ENCODE assay signal across 13 mouse cellular contexts in the genomic region with DNA sequence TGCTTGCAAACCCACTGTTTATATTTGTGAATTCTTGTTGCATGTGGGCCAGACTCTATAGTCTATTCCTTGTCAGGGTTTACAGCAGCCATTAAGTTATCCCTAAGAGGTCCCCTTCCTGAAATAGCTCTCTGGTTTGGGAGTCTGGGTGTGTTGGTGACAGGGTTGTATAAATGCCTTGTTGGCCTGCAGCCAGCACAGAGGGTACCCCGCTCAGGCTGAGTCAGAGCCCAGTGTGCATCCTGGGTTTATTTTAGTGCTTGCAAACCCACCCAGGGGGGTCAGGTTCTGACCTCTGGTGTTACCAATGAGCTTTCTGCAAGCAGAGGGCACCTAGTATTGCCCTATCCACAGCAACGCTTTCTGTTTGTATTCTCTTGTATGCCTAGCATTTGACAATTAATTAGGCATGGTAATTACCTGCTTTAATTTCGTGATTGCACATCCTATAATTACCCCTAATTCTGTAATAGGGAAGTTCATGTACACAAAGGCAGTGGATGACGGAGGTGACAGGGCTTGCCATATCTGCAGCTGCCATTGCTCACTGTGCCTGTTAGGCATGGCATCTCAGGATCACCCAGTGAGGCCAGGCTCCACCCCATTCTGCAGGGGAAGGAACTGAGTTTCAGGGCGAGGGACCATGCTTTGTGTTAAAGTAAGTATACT.
DNase-seq lines count a peak whose midpoint lies in the region; ATAC-seq and TF ChIP-seq lines count a peak whose summit lies in the region.
"Had no signal": no experiment of that assay in that cellular context is flagged by ENCODE, and none has a peak within 500 bp of the region (broad histone marks: within the 10 kb centered on the region; RNA-seq: fewer than 3 reads in every experiment).

No protein-coding gene starts in this region.

- H3K27me3 ChIP-seq in heart, embryonic 11.5 days (ENCODE audit: control insufficient read depth, insufficient read depth, low read length): no peaks in the 10 kb centered on the region
- no peaks in the 10 kb centered on the region for H3K27me3 ChIP-seq in forebrain, embryonic 14.5 days (replicated peaks; ENCODE audit: control insufficient read depth, insufficient read depth, low read length)

- ATAC-seq in heart, embryonic 11.5 days (replicated peaks; ENCODE audit: insufficient number of reproducible peaks, low FRiP score, low TSS enrichment): peak; percentile 76; the same call in 1 of the 2 replicates
- peak; percentile 73 for ATAC-seq in forebrain, embryonic 14.5 days

- WGBS in heart, embryonic 11.5 days (ENCODE audit: insufficient replicate concordance): 56% methylated on average over 5 of the region's 5 CpGs
- WGBS in forebrain, embryonic 14.5 days: 12% methylated on average over 5 of the region's 5 CpGs

- H3K36me3 ChIP-seq in heart, embryonic 11.5 days (ENCODE audit: control insufficient read depth, insufficient read depth, low read length): no peaks in the 10 kb centered on the region
- H3K36me3 ChIP-seq in forebrain, embryonic 14.5 days (ENCODE audit: control insufficient read depth, insufficient read depth, low read length): no peaks in the 10 kb centered on the region

- no peak for DNase-seq in heart, postnatal 14 days
- DNase-seq in left cerebral cortex, postnatal 4 days: peak; percentile 18
- DNase-seq in left cerebral cortex, adult 2 months (ENCODE audit: extremely low spot score in 1 of 2, low spot score in 2 of 2): no peak
- peak; percentile 46 for DNase-seq in NIH3T3 (ENCODE audit: low read depth)
- DNase-seq in forebrain, embryonic 14.5 days (ENCODE audit: low spot score): peak; percentile 61
- DNase-seq in frontal cortex, postnatal 36 days (ENCODE audit: low spot score in 2 of 2): no peak
- DNase-seq in B cell, adult 2 months: no peak
- DNase-seq: cerebellum, adult 9-11 months; gastrocnemius, adult 2 months; kidney, postnatal 14 days; layer of hippocampus, postnatal 36 days; thymus, postnatal 36 days had no signal

- no peak overlapping the region for H3K4me2 ChIP-seq in heart, embryonic 11.5 days
- H3K4me2 ChIP-seq in forebrain, embryonic 14.5 days (ENCODE audit: low read length): no peak overlapping the region

- intact Hi-C loops in heart, postnatal 14 days (cut with DNase I): no loop called here
- intact Hi-C loops in left cerebral cortex, postnatal 4 days (cut with DNase I): no loop called here
- intact Hi-C loops in left cerebral cortex, adult 2 months (cut with DNase I): no loop called here

- TF ChIP-seq CTCF in left cerebral cortex, adult 2 months (IDR thresholded peaks at IDR 0.05): no peak

- H3K9ac ChIP-seq in heart, embryonic 11.5 days (ENCODE audit: low read depth, low read length): no peak overlapping the region
- H3K9ac ChIP-seq in forebrain, embryonic 14.5 days (ENCODE audit: low read length): no peak overlapping the region

- H3K4me3 ChIP-seq in heart, embryonic 11.5 days (ENCODE audit: low read depth, low read length): no peak overlapping the region
- H3K4me3 ChIP-seq in left cerebral cortex, adult 2 months: no peak overlapping the region
- no peak overlapping the region for H3K4me3 ChIP-seq in forebrain, embryonic 14.5 days (ENCODE audit: low read depth, low read length)
- H3K4me3 ChIP-seq: gastrocnemius, adult 2 months had no signal

- H3K9me3 ChIP-seq in heart, embryonic 11.5 days (replicated peaks; ENCODE audit: control insufficient read depth, low read length): 0 out of 2 replicates have a peak, but pooled peaks cover 3% of the 10 kb centered on the region
- no peaks in the 10 kb centered on the region for H3K9me3 ChIP-seq in forebrain, embryonic 14.5 days (replicated peaks; ENCODE audit: control insufficient read depth, low read length)

- H3K4me1 ChIP-seq in heart, embryonic 11.5 days (ENCODE audit: control insufficient read depth, insufficient read depth, low read length): peaks cover 4% of the 10 kb centered on the region; the same call in 1 of the 2 replicates
- H3K4me1 ChIP-seq in forebrain, embryonic 14.5 days (ENCODE audit: control insufficient read depth, insufficient read depth, low read length): peaks cover 5% of the 10 kb centered on the region; the same call in 1 of the 2 replicates

- H3K27ac ChIP-seq in heart, embryonic 11.5 days (ENCODE audit: low read depth, low read length): no peak overlapping the region
- no peak overlapping the region for H3K27ac ChIP-seq in left cerebral cortex, adult 2 months
- no peak overlapping the region for H3K27ac ChIP-seq in forebrain, embryonic 14.5 days (ENCODE audit: low read depth, low read length)
- H3K27ac ChIP-seq: gastrocnemius, adult 2 months had no signal

Comparison
In these comparisons a context has a peak if more than half of its experiments do, and no peak if none do; other contexts are left out.
1. DNase-seq: peak in left cerebral cortex, postnatal 4 days (single experiment), NIH3T3 (single experiment) and forebrain, embryonic 14.5 days (single experiment); none in heart, postnatal 14 days (0 of 2), left cerebral cortex, adult 2 months (0 of 2), frontal cortex, postnatal 36 days (0 of 2) and B cell, adult 2 months (0 of 2).